Mouse (Mus musculus) retina, adult 2 months (tissue): Measurements from ENCODE around the gene Atg7.
"Not testable (repeated sequence)": the region's sequence is repeated elsewhere in the genome, so short reads cannot be mapped to it uniquely, and the experiment has no call there.

Source experiments
- DNase-seq: peaks from one replicate; pipeline ENCODE4 v3.0.0-alpha.2; 2012; ENCODE audit warnings: low read depth, low spot score

Gene Atg7

GRCm38 (mm10) chr6:114876546-114876945 lies 233.6 kb downstream of the Atg7 start:
- no peak for DNase-seq

DNA sequence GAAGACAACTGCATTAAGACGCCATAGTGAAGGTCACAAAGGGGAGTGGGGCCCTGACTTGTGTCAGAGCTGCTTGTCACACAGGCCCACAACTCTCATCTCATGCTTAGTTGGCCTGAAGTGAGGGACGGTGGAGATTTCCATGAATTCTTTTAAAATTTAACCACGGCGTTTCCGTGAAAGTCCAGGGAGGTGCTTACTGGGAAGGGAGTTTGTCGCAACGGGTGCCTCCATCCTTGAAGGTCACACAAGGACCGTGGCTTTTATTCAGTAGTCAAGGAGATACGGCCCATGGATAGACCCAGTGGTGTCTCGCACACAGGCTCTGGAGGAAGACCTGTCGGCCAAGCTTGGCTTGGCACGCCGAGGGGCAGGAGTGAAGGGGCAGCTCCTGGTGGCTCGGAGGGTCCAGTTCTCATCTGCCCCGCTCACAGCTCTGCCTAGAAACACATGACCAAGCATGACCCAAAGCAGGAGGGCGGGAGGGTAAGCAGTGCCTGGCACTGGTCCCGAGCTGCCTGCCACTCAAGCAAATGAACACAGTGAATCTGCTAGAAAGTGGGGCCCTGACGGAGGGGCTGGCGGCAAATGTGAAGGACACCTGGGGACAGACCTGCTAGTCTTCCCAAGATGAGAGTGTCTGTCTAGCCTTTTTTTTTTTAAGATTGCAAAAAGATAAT lies 236.1 kb downstream of the Atg7 start:
- no peak for DNase-seq

- DNase-seq = no peak
Observed at GRCm38 (mm10) chr6:114880798-114881197, 237.9 kb downstream of the Atg7 start.

DNA sequence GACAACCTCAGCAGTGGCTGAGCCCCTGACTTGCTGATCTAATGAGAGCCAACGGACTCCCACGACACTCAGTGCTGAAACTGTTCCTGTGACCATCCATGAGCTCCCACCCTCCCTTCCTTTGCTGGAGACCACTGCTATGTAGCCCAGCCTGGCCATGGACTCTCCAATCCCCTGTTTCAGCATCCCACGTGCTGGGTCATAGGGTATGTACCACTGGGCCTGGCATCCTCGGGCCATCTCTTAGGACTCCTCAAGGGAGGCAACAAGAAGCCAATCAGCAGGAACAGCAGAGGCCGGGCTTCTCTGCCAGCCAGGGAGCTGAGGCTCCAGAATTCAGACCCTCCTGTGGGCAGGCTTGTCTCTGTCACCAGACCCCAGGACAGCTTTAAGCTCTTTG lies 239.3 kb downstream of the Atg7 start:
- DNase-seq = no peak

DNA sequence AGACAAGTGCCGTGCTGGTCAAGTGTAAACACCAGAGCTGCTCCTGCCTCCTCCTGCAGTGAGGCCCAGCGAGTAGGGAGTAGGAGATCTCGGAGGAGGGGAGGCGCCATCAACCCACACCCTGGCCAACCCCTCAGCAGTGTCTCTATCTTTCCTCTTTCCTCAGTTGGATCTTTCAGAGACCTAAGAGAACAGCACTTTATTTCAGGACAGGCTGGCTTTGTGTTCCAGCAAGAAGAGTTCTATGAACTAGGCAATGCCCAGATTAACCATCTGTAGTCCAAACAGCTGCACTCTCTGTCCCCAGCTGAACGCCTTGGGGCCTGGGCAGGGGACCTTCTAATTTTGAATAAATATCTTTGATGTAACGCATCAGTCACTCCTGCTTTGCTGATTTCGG lies 239.8 kb downstream of the Atg7 start:
- DNase-seq = no peak

GRCm38 (mm10) chr6:114883261-114883740 lies 240.4 kb downstream of the Atg7 start:
- no peak for DNase-seq

DNA sequence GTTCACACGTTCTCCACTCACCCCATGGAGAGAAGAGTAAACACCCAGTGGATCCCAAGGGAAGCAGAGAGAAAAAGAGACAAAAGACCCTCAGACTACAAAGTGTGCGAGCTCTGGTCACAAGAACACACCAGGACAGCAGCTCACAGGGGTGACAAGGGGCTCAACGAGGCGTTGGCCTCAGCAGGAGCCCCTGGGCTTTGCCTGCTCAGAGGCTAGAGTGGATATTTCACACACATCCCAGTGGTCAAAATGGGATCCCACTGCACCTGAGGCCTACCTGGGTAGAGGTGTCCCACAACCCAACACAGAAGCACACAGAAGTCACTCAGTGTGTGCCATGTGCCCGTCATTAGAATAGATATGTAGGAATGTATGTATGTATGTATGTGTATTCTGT lies 242.2 kb downstream of the Atg7 start:
- DNase-seq = no peak

DNA sequence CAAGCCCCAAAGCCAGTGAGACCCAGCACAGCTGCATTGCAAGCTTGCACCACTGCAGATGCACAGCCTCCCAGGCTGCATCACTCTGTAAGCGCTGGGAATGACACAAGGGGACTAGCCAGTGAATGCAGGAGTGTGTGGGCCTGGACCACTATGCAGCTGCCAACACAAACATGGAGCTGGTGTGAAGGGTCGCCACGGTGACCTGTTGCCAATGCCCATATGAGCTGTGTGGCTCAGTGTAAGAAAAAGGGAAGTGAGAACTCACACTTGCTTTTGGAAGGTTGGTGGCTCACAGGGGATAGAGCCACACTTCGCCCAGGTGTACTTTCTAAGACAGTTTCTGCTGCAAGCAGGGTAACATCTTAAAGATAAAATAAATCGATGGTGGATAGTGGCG lies 243.1 kb downstream of the Atg7 start:
- DNase-seq = no peak

DNA sequence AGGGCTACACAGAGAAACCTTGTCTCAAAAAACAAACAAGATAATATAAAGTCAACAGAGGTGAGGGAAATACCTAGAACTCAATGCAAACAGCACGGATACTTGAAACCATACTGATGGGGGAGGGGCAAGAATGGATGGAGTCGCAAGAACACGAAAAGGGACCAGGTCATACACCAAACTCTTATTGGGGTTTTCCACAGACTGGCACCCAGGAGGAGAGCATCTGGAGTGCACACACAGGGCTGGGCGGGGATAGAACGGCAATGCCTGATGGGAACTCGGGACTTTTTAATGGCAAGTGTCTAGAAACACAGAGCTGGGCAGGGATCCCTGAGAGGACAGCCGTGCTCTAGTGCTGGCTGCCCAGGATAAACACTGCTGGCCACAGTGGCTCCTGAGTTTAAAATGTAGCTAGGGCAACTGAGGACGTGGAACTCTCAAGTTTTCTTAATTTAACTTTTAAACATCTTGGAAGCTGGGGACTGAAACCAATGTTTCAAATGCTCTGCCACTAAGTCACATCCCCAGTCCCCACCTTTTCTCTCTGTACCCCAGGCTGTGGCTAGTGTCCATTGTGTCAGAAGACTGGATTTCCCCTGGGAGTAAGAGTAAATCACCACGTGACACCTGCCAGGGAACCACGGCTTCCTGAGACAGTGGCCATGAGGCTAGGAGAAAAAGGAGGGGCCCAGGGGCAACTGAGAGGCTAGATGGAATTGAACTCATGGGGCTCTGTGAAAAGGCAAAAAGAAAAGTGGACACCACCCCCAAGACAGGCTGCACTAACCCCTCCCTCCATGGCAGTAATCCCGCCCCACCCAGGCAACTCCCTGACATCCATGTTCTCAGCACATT lies 243.8 kb downstream of the Atg7 start:
- no peak for DNase-seq

GRCm38 (mm10) chr6:114888922-114889321 lies 246.0 kb downstream of the Atg7 start:
- no peak for DNase-seq

DNA sequence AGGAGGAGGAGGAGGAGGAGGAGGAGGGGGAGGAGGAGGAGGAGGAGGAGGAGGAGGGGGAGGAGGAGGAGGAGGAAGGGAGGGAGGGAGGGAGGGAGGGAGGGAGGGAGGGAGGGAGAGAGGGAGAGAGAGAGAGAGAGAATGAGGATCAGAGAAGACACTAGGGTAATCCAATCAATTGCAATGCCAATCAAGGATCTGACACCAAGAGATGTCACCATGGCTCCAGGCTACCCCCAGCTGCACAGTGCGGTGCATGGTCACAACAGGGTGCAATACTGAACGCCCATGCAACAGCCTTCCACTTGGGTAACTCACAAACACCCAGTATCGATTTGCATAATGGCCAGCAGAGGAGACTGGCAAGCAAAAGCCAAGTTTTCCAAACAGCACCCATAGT lies 247.1 kb downstream of the Atg7 start:
- DNase-seq = not testable (repeated sequence)

- DNase-seq = no peak
Observed at GRCm38 (mm10) chr6:114890411-114891115, 247.7 kb downstream of the Atg7 start.

DNA sequence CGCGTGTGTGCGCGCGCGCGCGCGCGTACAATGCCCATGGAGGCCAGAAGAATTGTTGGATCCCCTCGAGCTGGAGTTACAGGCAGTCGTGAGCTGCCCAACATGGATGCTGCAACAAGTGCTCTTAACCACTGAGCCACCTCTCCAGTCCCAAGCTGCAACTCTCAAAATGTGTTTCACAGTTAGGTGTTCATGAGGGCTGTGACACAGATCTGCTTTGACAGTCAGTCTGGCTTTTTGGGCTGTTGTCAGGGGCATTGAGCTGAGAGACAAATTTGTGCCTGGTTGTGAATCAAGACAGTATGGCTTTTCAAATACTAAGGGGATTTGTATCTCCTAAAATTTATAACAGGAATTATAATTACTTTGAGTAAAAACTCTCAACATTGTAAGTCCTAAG lies 248.4 kb downstream of the Atg7 start:
- no peak for DNase-seq

DNA sequence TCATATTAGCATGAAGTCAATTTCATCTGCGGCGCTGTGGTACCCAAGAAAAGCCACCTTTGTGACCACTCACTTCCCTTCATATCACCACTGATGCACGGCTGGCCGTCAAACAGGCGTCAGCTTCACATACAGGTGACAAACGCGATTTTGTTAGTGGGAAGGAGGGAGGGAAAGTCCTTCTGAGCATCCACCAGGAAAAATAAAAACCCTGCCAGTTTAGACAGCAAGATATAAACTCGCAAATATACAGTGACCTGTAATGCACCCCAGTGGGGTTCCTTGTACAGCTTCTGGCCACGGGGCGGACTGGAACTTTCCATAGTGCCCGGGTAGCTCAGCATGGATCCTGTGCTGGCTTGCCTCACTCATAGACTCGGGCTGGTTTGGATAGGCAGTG lies 248.9 kb downstream of the Atg7 start:
- no peak for DNase-seq

GRCm38 (mm10) chr6:114892363-114892762 lies 249.5 kb downstream of the Atg7 start:
- no peak for DNase-seq

DNA sequence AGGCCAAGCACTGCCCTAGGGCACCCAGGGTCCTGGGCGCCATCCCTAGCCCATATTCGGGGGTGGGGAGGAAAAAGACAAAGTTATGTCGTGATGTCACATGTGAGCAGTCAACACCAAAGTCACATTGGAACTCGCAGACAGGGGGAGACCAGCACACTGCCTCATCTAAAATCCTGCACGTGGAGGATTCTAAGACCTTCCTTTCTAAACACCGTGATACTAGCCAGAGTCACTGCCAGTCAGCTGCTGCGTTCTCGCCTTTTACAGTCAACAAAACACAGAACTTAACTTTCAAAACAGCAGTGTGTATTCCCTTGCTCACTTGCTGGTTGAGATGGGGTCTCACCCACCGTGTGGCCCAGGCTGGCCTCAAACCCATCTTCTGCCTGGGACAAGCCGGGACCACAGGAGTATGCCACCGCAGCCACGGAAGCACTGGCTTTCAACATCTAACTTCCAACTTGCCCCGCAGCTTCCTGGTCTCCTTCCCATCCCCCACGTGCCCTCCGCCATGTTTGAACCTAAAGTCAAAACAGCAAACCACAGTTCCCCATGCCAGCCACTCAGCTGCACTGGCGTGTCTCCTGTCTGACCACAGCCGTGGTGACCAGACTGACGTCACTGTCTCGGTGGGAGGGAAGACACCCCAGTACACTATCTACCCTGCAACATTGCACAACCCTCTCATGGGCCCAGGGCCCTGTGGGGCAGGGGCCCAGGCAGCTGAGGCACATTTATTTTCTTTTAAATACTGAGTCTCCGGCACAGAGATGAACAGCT lies 250.7 kb downstream of the Atg7 start:
- no peak for DNase-seq

DNA sequence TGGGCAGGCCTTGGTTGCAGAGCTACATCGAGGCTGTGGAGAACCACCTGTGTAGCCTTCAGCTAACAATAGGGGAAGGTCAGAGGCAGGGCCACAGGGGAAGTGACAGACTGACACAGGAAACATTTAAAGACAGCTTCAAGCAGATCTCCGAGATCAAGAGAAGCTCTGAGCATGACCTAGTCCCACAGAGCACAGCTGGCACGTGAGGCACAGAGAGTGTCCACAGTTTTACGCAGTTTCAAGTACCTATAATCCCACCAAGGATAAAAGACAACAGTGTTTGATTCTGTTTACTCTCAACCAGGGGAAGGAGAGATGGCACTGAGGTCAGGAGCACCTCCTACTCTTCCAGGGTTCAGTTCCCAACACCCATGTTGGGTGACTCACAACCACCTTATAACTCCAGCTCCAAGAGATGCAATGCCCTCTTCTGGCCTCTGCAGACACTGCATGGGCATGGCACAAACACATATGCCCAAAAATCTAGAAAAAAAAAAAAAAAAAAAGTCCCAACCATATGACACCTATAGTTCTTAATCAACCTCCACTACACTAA lies 251.7 kb downstream of the Atg7 start:
- no peak for DNase-seq

- DNase-seq = no peak
Observed at GRCm38 (mm10) chr6:114895191-114895590, 252.3 kb downstream of the Atg7 start.

- no peak for DNase-seq
Observed at GRCm38 (mm10) chr6:114896281-114896680, 253.4 kb downstream of the Atg7 start.

- DNase-seq = no peak
Observed at GRCm38 (mm10) chr6:114898949-114899348, 256.1 kb downstream of the Atg7 start.

GRCm38 (mm10) chr6:114899652-114900051 lies 256.8 kb downstream of the Atg7 start:
- DNase-seq = no peak
